Mouse (Mus musculus): ENCODE data around the gene 6030452D12Rik.
A peak's percentile ranks its signal among the peaks of the same experiment; 100 is the strongest.

The 6030452D12Rik gene

GRCm38 (mm10) chr8:106500018-106500685, at the start of gene 6030452D12Rik:
TSS of gene 6030452D12Rik (plus strand) at chr8:106500522.
- DNase-seq (ENCODE audit: low spot score in 2 of 2), result no peak

GRCm38 (mm10) chr8:106451301-106452085, 48.8 kb upstream of the 6030452D12Rik start:
- DNase-seq (ENCODE audit: low spot score in 2 of 2), result no peak

GRCm38 (mm10) chr8:106452701-106453481, 47.4 kb upstream of the 6030452D12Rik start:
- DNase-seq (ENCODE audit: low spot score in 2 of 2), result no peak

DNA sequence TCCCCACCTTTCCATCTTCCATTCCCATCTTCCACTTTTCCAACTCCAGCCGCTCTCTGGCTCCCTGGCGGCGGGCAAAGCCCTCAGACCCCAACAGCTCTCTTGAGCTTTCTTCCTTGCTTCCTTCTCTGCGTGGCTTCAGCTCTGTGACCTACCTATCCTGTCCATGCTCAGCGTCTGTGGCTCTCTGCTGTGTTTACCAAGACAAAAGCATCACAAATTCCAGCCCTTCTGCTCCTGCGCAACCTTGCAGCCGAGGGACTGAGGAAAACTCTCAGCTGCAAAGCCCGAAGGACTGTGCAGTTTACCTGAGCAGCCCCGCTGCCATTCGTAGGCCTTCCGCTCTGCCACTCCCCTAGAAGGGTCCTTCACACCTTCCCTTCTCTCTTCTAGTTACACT, 46.3 kb upstream of the 6030452D12Rik start:
- DNase-seq (ENCODE audit: low spot score in 2 of 2), result no peak

- DNase-seq (ENCODE audit: low spot score in 2 of 2), result no peak
Observed at GRCm38 (mm10) chr8:106462131-106462530, 38.2 kb upstream of the 6030452D12Rik start.

DNA sequence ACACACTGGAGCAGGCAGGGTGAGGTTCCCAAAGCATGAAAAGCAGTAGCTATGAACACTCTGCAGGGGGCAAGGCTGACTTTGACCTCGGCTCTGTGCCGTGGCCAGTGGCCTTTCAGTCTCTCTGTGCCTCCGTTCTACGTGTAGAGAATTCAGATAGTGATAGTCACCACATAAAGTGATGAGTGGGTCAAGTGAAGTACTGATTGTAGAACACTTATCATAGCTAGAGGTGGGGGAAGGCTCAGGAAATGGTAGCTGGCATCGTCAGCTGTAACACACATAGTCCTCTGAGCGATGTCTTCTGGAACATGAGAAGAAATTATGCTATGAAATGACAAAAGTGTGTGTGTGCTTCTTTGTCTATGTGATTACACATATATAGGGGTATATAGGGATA, 36.5 kb upstream of the 6030452D12Rik start:
- DNase-seq (ENCODE audit: low spot score in 2 of 2), result no peak

DNA sequence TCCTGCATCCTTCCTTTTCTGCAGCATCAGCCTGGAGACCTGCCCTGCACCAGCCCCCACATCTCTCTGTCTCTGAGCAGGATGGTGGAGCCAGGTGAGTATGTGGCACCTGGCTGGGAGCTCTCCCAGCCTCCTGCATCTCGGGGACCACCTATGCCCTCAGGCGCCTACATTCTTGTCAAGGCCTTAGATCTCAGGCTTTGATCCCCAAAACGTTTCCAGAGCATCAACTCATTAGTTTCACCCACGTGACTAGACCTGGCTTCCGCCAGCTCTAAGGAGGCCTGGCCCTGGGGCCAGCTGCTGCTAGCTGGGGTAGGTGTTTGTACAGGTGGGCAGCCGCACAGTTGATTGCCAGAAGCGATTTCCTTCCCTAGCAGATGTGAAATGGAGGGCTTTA, 30.8 kb upstream of the 6030452D12Rik start:
- DNase-seq (ENCODE audit: low spot score in 2 of 2), result no peak

GRCm38 (mm10) chr8:106474001-106474400, 26.3 kb upstream of the 6030452D12Rik start:
- no peak for DNase-seq (ENCODE audit: low spot score in 2 of 2)

- DNase-seq (ENCODE audit: low spot score in 2 of 2), result no peak
Observed at GRCm38 (mm10) chr8:106504241-106504640, 3.9 kb downstream of the 6030452D12Rik start.

- DNase-seq (ENCODE audit: low spot score in 2 of 2), result no peak
Observed at GRCm38 (mm10) chr8:106505328-106505965, 5.1 kb downstream of the 6030452D12Rik start.

GRCm38 (mm10) chr8:106506106-106506505, 5.8 kb downstream of the 6030452D12Rik start:
- DNase-seq (ENCODE audit: low spot score in 2 of 2), result no peak

DNA sequence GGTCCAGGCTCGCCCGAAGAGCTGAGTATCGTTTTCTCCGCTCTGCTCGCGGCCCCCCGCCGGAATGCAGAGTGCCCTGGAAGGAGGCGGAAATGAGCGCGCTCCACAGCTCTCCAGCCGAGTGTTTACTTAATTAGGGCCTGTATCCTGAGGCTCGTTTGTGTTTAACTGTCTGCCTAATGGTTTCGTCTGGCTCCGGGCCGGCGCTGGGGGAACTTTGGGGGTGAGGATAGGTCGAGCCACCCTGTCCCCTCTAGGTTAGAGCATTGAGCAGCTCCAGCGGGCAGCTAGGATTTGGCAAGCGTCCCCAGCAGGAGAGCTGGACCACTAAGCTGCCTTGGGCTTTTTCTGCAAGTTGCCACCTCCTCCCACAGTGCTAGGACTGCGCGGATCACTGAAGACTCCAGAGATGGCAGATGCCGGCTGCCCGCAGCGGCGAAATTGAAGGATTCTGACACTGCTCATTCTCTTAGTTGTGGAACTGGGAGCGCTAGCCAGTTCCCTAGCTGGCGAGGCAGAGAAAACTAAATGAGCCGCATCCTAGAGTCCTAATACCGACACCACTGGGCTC, 7.5 kb downstream of the 6030452D12Rik start:
- DNase-seq (ENCODE audit: low spot score in 2 of 2), result peak; percentile 30 to 38

DNA sequence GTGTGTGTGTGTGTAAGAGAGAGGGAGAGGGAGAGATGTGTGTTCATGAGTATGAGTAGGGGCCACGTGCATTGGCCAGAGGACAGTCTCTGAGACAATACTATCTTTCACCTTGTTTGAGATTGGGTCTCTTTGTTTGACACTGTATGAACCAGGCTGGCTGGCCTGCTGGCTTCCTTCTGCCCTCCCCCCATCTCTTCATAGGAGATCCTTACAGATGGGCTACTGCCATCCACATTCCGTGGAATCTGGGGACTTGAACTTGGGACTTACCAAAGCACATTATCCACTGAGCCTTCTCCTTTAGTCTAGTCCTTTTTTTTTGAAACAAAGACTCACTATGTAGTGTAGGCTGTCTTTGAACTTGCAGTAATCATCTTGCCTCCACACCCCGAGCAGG, 8.1 kb downstream of the 6030452D12Rik start:
- no peak for DNase-seq (ENCODE audit: low spot score in 2 of 2)

DNA sequence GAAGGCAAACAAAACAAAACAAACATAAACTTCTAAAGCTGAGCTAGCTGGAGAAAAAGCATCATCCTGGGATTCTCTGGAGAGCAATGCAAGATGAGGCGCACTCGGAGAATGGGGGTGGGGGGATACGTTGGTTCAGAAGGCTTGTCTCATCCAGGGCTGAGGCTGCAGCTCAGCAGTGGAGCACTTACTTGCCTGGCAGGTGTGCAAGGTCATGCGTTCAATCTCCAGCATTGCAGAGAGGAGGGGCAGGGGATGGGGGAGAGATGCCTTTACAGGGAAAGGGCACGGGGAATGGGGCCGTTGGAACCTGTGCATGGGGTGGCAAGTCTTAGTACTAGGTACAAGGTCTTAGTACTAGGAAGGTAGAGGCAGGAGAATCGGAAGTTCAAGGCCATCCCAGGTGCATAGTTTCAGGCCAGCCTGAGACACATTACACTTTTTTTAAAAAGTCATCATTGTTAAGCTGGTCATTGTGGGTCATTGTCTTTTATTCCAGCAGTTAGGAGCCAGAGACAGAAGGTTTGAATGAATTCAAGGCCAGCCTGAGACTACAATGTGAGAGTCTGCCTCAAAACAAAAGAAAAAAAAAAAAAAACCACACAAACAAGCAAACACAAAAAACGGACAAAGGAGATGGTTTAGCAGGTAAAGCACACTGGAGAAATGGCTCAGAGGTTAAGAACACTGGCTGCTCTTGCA, 8.9 kb downstream of the 6030452D12Rik start:
- no peak for DNase-seq (ENCODE audit: low spot score in 2 of 2)

DNA sequence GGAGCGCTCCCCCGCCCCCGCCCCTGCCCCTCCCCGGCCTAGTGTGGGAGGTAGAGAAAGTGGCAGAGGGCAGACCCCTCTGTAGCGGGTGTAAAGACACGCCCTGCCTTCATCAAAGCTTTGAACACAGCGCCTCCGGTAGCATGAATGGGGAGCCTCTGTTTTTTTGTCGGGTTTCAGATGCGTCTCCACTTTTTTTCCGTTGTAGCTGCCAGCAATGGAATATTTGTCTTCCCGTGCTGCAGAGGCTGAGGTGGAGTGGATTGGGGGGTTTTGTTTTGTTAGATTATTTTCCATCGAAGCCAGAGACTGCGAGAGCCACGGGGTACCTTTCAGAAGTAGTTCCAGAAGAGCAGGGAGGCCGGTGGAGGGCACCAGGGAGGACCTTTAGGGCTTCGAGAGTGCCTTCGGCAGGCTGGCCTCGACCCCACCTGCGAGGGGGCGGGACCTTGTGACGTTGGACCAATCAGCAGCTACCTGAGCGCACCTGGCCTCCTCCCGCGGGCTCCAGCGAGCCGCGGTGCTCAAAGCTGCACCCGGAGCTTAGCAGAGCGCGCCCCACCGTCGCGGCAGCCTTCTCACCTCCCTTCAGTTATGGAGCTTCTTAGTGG, 10.1 kb downstream of the 6030452D12Rik start, which contains the start of gene Cdh3:
TSS of gene Cdh3 (plus strand) at position 527 of the 611 bp plus-strand sequence.
- DNase-seq (ENCODE audit: low spot score in 2 of 2), result no peak

GRCm38 (mm10) chr8:106511065-106511501, 10.8 kb downstream of the 6030452D12Rik start:
- DNase-seq (ENCODE audit: low spot score in 2 of 2), result no peak

DNA sequence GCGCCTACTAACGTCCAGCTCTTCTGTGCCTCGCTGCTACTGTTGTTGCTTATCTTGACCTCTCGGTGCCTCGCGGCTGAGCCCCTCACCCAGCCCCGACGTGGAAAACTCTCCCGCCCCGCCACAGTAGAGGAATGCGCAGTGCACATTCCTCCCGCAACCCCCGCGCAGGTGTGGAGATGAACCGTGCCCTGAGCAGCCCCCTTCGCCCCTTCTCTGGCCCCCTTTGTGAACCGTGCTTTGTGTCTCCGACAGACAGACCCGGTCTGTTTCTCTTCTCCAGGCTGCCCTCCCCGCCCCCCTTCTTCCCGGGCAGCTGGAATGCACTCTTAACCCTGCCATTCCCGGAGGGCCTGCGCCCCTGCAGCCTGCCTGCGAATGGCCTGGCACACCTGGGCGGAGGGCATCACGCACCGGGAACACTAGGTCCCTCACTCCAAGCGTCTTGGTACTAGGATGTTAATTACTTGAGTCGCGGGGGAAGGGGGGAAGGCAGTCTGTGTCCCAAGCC, 11.3 kb downstream of the 6030452D12Rik start:
- DNase-seq (ENCODE audit: low spot score in 2 of 2), result no peak

GRCm38 (mm10) chr8:106512475-106513150, 12.3 kb downstream of the 6030452D12Rik start:
- no peak for DNase-seq (ENCODE audit: low spot score in 2 of 2)

DNA sequence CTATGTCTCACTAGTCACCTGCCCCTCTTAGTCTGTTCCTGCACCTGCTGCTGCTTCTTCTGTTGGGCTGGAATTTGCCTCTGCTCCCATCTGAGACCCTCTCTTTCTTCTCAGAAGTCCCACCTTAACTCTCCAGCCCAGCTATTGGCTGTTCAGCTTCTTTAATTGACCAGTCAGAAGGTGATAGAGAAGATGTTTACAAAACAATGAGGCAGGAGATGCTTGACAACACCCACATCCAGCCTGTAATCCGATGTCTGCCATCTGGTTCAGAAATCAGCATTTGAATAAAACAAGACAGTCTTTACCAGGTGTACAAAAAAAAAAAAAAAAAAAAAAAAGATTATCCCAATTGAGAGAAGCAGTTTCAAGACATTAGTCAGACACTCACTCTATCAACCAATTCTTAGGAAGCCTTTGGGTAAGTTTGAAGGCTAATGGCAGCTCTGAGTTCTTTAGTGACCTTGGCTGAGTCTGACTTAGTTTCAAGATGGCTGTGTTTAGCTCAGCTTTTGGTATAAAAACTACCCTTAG, 15.7 kb downstream of the 6030452D12Rik start:
- no peak for DNase-seq (ENCODE audit: low spot score in 2 of 2)

Measured in right cerebral cortex, adult 2 months (tissue).